Mouse (Mus musculus) kidney, adult 2 months (tissue): ENCODE measurements around the gene Cd163.

Source experiments
- CTCF ChIP-seq: fragments of 200-500 bp; conservative IDR thresholded peaks from 2 replicates; pipeline ENCODE4 v1.5.1; 2011; ENCODE audit warnings: low read depth, mild to moderate bottlenecking, control low read depth, low read length, moderate library complexity, mixed read lengths; ENCODE audit not compliant: insufficient read depth, insufficient read length
- POLR2A ChIP-seq: fragments of 200-500 bp; IDR thresholded peaks from one replicate; pipeline ENCODE4 v1.6.1; 2011; ENCODE audit warnings: low read depth, low read length, control low read depth

DNA sequence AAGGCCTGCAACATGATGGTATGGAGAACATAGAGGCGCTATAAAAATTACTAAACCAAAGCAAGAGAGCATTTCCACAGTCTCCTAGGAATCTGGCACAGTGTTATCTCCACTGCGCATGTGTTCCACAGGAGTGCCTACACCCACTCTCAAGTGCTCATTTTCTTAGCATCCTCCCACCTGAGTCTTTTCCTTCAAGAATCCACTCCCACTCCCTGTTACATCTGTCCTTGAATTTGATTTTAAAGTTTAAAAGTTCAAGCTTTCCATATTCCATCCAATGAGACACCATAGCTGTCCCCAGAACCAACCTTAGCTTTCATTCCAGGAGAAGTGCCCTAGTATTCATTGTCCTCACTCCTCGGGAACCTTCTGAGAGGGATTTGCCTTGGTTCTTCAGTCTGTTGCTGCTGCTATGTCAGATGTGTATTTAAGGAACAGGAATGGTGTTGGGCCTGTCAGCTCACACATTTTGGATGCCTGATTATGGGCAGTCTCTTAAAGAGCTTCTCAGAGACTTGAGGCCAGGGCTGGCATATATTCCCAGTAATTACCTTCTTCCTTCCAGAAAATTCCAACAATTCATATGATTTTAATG, 24.0 kb downstream of the Cd163 start:
- TF ChIP-seq CTCF (no peak), POLR2A (no peak)
